Comparison of ENCODE assay signal across 9 mouse cellular contexts in genomic region chr5:119265149-119265890, GRCm38 (mm10).
A peak's percentile ranks its signal among the peaks of the same experiment; 100 is the strongest.
DNase-seq lines count a peak whose midpoint lies in the region; ATAC-seq lines count a peak whose summit lies in the region.
"Had no signal": no experiment of that assay in that cellular context is flagged by ENCODE, and none has a peak within 500 bp of the region (broad histone marks: within the 10 kb centered on the region; RNA-seq: fewer than 3 reads in every experiment).

No protein-coding gene starts in this region.

- H3K27me3 ChIP-seq in heart, embryonic 10.5 days (ENCODE audit: insufficient read depth, poor library complexity, severe bottlenecking), result no peaks in the 10 kb centered on the region
- H3K27me3 ChIP-seq in embryonic facial prominence, embryonic 15.5 days, result no peaks in the 10 kb centered on the region
- H3K27me3 ChIP-seq: CH12.LX had no signal

- WGBS in heart, embryonic 10.5 days, result 77% methylated on average over 20 of the region's 20 CpGs
- 20% methylated on average over 20 of the region's 20 CpGs for WGBS in embryonic facial prominence, embryonic 15.5 days

- H3K4me2 ChIP-seq in embryonic facial prominence, embryonic 15.5 days (replicated peaks), result peak overlapping the region; percentile 22

- DNase-seq in heart, adult 8-10 months (ENCODE audit: low spot score), result peak; percentile 51
- no peak for DNase-seq in heart, embryonic 10.5 days (ENCODE audit: low spot score)
- peak; percentile 87 for DNase-seq in NIH3T3 (ENCODE audit: low read depth)
- peak; percentile 51 to 60 for DNase-seq in kidney, postnatal 4 days
- DNase-seq in right cerebral cortex, postnatal 25 days, result peak; percentile 33
- DNase-seq in yolk sac, embryonic 10.5 days (ENCODE audit: low spot score), result no peak

- no peaks in the 10 kb centered on the region for H3K36me3 ChIP-seq in heart, embryonic 10.5 days
- H3K36me3 ChIP-seq in embryonic facial prominence, embryonic 15.5 days, result no peaks in the 10 kb centered on the region

- no peak overlapping the region for H3K27ac ChIP-seq in heart, embryonic 10.5 days
- peak overlapping the region; percentile 91 for H3K27ac ChIP-seq in embryonic facial prominence, embryonic 15.5 days (replicated peaks)

- no peaks in the 10 kb centered on the region for H3K9me3 ChIP-seq in heart, embryonic 10.5 days
- no peaks in the 10 kb centered on the region for H3K9me3 ChIP-seq in embryonic facial prominence, embryonic 15.5 days (replicated peaks)

- ATAC-seq in embryonic facial prominence, embryonic 15.5 days (ENCODE audit: insufficient number of reproducible peaks, low FRiP score, low TSS enrichment, low read depth), result peak; percentile 88
- no peak for ATAC-seq in megakaryocyte progenitor cell, adult 5-6 weeks (replicated peaks; ENCODE audit: poor library complexity)

- no peak overlapping the region for H3K9ac ChIP-seq in embryonic facial prominence, embryonic 15.5 days

- no peak overlapping the region for H3K4me3 ChIP-seq in heart, embryonic 10.5 days
- peak overlapping the region; percentile 10; the same call in 1 of the 2 replicates for H3K4me3 ChIP-seq in embryonic facial prominence, embryonic 15.5 days (replicated peaks)

- H3K4me1 ChIP-seq in heart, embryonic 10.5 days, result no peaks in the 10 kb centered on the region
- H3K4me1 ChIP-seq in embryonic facial prominence, embryonic 15.5 days, result peaks cover 9% of the 10 kb centered on the region

Comparison
In these comparisons a context has a peak if more than half of its experiments do, and no peak if none do; other contexts are left out.
1. DNase-seq: peak in heart, adult 8-10 months (single experiment), NIH3T3 (single experiment), kidney, postnatal 4 days (2 of 2) and right cerebral cortex, postnatal 25 days (single experiment); none in heart, embryonic 10.5 days (single experiment) and yolk sac, embryonic 10.5 days (single experiment).